In the genomic region with DNA sequence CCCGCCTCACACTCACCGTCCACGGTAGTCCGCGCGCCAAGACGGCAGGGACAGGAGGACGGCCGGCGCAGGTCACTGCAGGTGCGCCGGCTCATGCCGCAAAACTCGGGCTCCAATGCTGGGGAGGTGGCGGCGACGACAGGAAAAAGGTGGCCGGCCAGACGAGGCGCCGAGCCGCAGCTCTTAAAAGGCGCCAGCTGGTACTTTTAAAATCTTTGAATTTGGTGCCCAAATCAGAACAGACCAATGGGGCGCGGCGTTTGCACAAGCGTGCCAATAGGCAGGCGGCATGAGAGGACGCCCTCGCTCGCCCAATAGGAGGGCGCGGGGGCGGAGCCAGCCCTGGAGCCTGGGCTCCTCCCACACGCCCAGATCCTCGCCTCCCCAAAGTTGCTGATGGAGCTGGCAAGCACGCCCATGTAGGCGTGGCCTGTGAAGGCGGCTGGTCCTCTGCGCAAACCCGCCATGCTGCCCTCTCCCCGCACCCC, we compare ENCODE assay signal across 8 mouse cellular contexts. TPM values are rescaled to one million over a fixed set of nuclear protein-coding genes. Genes with fewer than 3 reads are reported as not detected.
DNase-seq lines count a peak whose midpoint lies in the region; ATAC-seq and TF ChIP-seq lines count a peak whose summit lies in the region.

A gene (minus strand): TSS at position 358 of the 488 bp plus-strand sequence.

- peak within 1 kb of the TSS; percentile 99 for H3K4me3 ChIP-seq in erythroblast, embryonic 14.5 days (replicated peaks)
- peak within 1 kb of the TSS; percentile 81 for H3K4me3 ChIP-seq in heart, embryonic 12.5 days
- peak within 1 kb of the TSS; percentile 78 for H3K4me3 ChIP-seq in kidney, postnatal 0 days (replicated peaks; ENCODE audit: low read depth, low read length)
- H3K4me3 ChIP-seq in liver, embryonic 13.5 days (replicated peaks): peak within 1 kb of the TSS; percentile 98
- H3K4me3 ChIP-seq in stomach, embryonic 16.5 days (replicated peaks; ENCODE audit: low read length): peak within 1 kb of the TSS; percentile 70

- H3K4me2 ChIP-seq in heart, embryonic 12.5 days: peak within 1 kb of the TSS; percentile 96
- H3K4me2 ChIP-seq in kidney, postnatal 0 days (ENCODE audit: low read length): peak within 1 kb of the TSS; percentile 92
- H3K4me2 ChIP-seq in liver, embryonic 13.5 days: peak within 1 kb of the TSS; percentile 94
- H3K4me2 ChIP-seq in stomach, embryonic 16.5 days (ENCODE audit: low read depth, low read length): peak within 1 kb of the TSS; percentile 83

- peaks cover 2% of the 10 kb centered on the region; the same call in 1 of the 2 replicates for H3K9me3 ChIP-seq in erythroblast, embryonic 14.5 days (ENCODE audit: control insufficient read depth, low read length)
- H3K9me3 ChIP-seq in heart, embryonic 12.5 days (replicated peaks): no peaks in the 10 kb centered on the region
- H3K9me3 ChIP-seq in kidney, postnatal 0 days (replicated peaks; ENCODE audit: low read length): no peaks in the 10 kb centered on the region
- no peaks in the 10 kb centered on the region for H3K9me3 ChIP-seq in liver, embryonic 13.5 days (replicated peaks)
- no peaks in the 10 kb centered on the region for H3K9me3 ChIP-seq in stomach, embryonic 16.5 days (replicated peaks; ENCODE audit: control insufficient read depth, low read length)

- WGBS in heart, embryonic 12.5 days: under 1% methylated on average over 42 of the region's 42 CpGs
- under 1% methylated on average over 40 of the region's 42 CpGs for WGBS in kidney, postnatal 0 days
- under 1% methylated on average over 42 of the region's 42 CpGs for WGBS in liver, embryonic 13.5 days (ENCODE audit: insufficient replicate concordance)
- 0% methylated on average over 42 of the region's 42 CpGs for WGBS in stomach, embryonic 16.5 days

- no peaks in the 10 kb centered on the region for H3K27me3 ChIP-seq in erythroblast, embryonic 14.5 days (ENCODE audit: control insufficient read depth)
- no peaks in the 10 kb centered on the region for H3K27me3 ChIP-seq in heart, embryonic 12.5 days (replicated peaks)
- H3K27me3 ChIP-seq in kidney, postnatal 0 days (ENCODE audit: insufficient read depth, low read length): no peaks in the 10 kb centered on the region
- no peaks in the 10 kb centered on the region for H3K27me3 ChIP-seq in liver, embryonic 13.5 days
- H3K27me3 ChIP-seq in stomach, embryonic 16.5 days (ENCODE audit: control insufficient read depth, insufficient read depth, low read length): no peaks in the 10 kb centered on the region

- H3K27ac ChIP-seq in heart, embryonic 12.5 days (ENCODE audit: poor library complexity, severe bottlenecking): peak within 1 kb of the TSS; percentile 89
- peak within 1 kb of the TSS; percentile 80 for H3K27ac ChIP-seq in kidney, postnatal 0 days
- H3K27ac ChIP-seq in liver, embryonic 13.5 days: peak within 1 kb of the TSS; percentile 97
- H3K27ac ChIP-seq in stomach, embryonic 16.5 days (ENCODE audit: low read length): peak within 1 kb of the TSS; percentile 88

- peaks cover 53% of the 10 kb centered on the region for H3K4me1 ChIP-seq in erythroblast, embryonic 14.5 days (ENCODE audit: control insufficient read depth)
- H3K4me1 ChIP-seq in heart, embryonic 12.5 days (replicated peaks): peaks cover 20% of the 10 kb centered on the region
- H3K4me1 ChIP-seq in kidney, postnatal 0 days (replicated peaks; ENCODE audit: insufficient read depth, low read length): peaks cover 13% of the 10 kb centered on the region; the same call in 1 of the 2 replicates
- peaks cover 56% of the 10 kb centered on the region for H3K4me1 ChIP-seq in liver, embryonic 13.5 days (replicated peaks)
- H3K4me1 ChIP-seq in stomach, embryonic 16.5 days (ENCODE audit: control insufficient read depth, insufficient read depth, low read length): peaks cover 22% of the 10 kb centered on the region

- peak within 1 kb of the TSS; percentile 88 for H3K9ac ChIP-seq in heart, embryonic 12.5 days
- H3K9ac ChIP-seq in kidney, postnatal 0 days (ENCODE audit: low read depth, low read length): peak within 1 kb of the TSS; percentile 62
- H3K9ac ChIP-seq in liver, embryonic 13.5 days: peak within 1 kb of the TSS; percentile 96
- H3K9ac ChIP-seq in stomach, embryonic 16.5 days (ENCODE audit: low read length): peak within 1 kb of the TSS; percentile 84

- TF ChIP-seq CTCF in kidney, postnatal 0 days (IDR thresholded peaks at IDR 0.05; ENCODE audit: low read depth): no peak

- peak; percentile 98 for DNase-seq in brain, embryonic 18.5 days (ENCODE audit: low read depth, low spot score)
- DNase-seq in kidney, postnatal 0 days (ENCODE audit: low spot score): peak; percentile 99
- DNase-seq in liver, embryonic 13.5 days: peak; percentile 98
- DNase-seq in natural killer cell, adult 2 months (ENCODE audit: low spot score in 2 of 2): peak; percentile 97 to 98

- peaks cover 46% of the 10 kb centered on the region for H3K36me3 ChIP-seq in erythroblast, embryonic 14.5 days (ENCODE audit: control insufficient read depth)
- H3K36me3 ChIP-seq in heart, embryonic 12.5 days: peaks cover 27% of the 10 kb centered on the region
- H3K36me3 ChIP-seq in kidney, postnatal 0 days (ENCODE audit: insufficient read depth, low read length): peaks cover 21% of the 10 kb centered on the region
- peaks cover 35% of the 10 kb centered on the region for H3K36me3 ChIP-seq in liver, embryonic 13.5 days
- peaks cover 7% of the 10 kb centered on the region; the same call in 1 of the 2 replicates for H3K36me3 ChIP-seq in stomach, embryonic 16.5 days (ENCODE audit: control insufficient read depth, insufficient read depth, low read length)

- peak; percentile 89 for ATAC-seq in CD4-positive, CD25-positive, alpha-beta regulatory T cell, adult 4 months
- ATAC-seq in heart, embryonic 12.5 days (ENCODE audit: insufficient number of reproducible peaks, low FRiP score): peak; percentile 97
- peak; percentile 96 for ATAC-seq in kidney, postnatal 0 days (replicated peaks; ENCODE audit: low FRiP score, low read depth)
- peak; percentile 87 for ATAC-seq in liver, embryonic 13.5 days (ENCODE audit: low read depth)
- peak; percentile 95 for ATAC-seq in stomach, embryonic 16.5 days (ENCODE audit: insufficient read depth, low FRiP score)

RNA-seq across cellular contexts. Expression of the gene that starts here (rescaled TPM):
- 10 to 100 TPM; 12.5 to 18.1 TPM for polyA plus RNA-seq in CD4-positive, CD25-positive, alpha-beta regulatory T cell, adult 4 months (2017; shearing (Covaris generic))
- polyA plus RNA-seq in erythroblast, embryonic 14.5 days (2012): 2.7 and 3.4 TPM in 2 replicates
- polyA plus RNA-seq in heart, embryonic 12.5 days (2016; fragmentation: Nextera tagmentation; extraction: Ambion mirVana): 49.0 and 50.9 TPM in 2 replicates
- polyA plus RNA-seq in kidney, postnatal 0 days (2015; fragmentation: Nextera tagmentation; extraction: Ambion mirVana): 29.3 and 38.3 TPM in 2 replicates
- polyA plus RNA-seq in liver, embryonic 13.5 days (2015; fragmentation: Nextera tagmentation; extraction: Ambion mirVana): 88.6 and 107 TPM in 2 replicates
- 49.4 and 53.7 TPM in 2 replicates for polyA plus RNA-seq in stomach, embryonic 16.5 days (2015; fragmentation: Nextera tagmentation; extraction: Ambion mirVana)

Comparison
In these comparisons a context has a peak if more than half of its experiments do, and no peak if none do; other contexts are left out.
1. Peak in every context shown above with its lines: DNase-seq, ATAC-seq, H3K4me3 ChIP-seq and H3K27ac ChIP-seq.